Mouse (Mus musculus): ENCODE measurements around the gene Emp2.

DNA sequence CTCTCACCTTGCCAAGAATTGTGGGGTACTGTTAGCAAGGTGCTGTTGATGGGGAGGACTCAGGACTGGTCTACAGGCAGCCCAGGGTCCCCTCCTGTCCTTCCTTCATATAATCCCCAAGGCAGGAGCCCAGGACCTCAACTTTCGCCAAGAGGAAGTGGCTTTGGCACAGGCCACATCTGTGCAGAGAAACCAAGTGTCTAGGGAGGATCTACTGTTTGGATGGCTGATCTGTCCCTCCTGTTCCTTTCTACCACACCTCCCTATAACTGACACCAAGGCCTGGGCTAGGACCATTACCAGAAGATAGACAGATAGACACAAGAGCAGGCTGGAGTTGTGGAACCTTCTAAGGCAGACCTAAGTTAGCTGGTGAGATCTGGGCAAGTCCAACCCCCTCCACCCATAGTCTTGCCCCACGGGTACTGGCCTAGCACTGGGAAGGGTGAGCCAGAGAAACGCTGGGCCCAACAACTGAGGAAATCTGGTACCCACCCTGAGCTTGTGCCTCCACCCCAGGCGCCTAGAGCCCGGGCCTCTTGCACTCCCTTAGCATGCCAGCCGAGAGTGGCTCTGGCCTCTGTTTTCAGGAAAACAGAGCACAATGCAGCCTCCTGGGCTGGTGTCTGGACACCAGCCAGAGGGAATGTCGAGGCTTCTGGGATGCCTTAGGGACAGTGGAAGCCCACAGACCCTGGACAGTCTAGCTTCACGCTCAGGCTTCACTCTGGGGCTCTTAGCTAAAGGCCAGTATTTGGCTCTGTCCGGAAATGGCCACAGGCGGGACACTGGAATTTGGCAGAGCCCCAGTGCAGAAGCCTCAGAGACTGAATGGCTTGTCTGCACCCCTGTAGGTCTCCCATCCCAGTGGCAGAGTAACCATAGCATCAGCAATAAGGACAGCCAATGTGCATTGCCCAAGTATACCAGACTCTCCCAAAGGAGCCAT is 15.8 kb downstream of the Emp2 start:
- no peak for TF ChIP-seq CTCF (IDR thresholded peaks at IDR 0.05; ENCODE audit: borderline replicate concordance, insufficient read depth, low read length)
- TF ChIP-seq POLR2A (IDR thresholded peaks at IDR 0.05; ENCODE audit: low read depth, low read length) = no peak

Data from embryonic fibroblast, embryonic 13.5 days (primary cell).